Mouse (Mus musculus) urinary bladder, postnatal 25 days (tissue): Measurements from ENCODE around the gene Hyal3.
A peak's percentile ranks its signal among the peaks of the same experiment; 100 is the strongest.

Experiments
- DNase-seq: peaks from one replicate; pipeline ENCODE4 v3.0.0; 2022; ENCODE audit warnings: low spot score

Gene Hyal3

DNA sequence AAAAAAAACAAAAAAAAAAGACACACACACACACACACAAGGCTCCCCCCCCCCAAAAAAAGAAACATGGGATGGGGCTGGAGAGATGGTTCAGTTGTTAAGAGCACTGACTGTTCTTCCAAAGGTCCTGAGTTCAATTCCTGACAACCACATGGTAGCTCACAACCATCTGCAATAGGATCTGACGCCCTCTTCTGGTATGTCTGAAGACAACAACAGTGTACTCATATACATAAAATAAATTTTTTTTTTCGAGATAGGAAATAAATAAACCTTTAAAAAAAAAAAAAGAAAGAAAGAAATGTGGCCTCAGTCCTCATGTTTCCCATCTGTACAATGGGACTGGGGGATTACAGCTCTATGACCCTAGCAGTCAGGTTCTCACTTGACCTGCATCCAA, 36.8 kb downstream of the Hyal3 start:
- no peak for DNase-seq

- no peak for DNase-seq
Observed at GRCm38 (mm10) chr9:107618098-107618497, 37.5 kb downstream of the Hyal3 start.

GRCm38 (mm10) chr9:107618778-107619545, 38.3 kb downstream of the Hyal3 start:
- DNase-seq = no peak

- DNase-seq = no peak
Observed at GRCm38 (mm10) chr9:107619546-107619879, 38.9 kb downstream of the Hyal3 start.

GRCm38 (mm10) chr9:107620954-107621353, 40.3 kb downstream of the Hyal3 start:
- DNase-seq = no peak

DNA sequence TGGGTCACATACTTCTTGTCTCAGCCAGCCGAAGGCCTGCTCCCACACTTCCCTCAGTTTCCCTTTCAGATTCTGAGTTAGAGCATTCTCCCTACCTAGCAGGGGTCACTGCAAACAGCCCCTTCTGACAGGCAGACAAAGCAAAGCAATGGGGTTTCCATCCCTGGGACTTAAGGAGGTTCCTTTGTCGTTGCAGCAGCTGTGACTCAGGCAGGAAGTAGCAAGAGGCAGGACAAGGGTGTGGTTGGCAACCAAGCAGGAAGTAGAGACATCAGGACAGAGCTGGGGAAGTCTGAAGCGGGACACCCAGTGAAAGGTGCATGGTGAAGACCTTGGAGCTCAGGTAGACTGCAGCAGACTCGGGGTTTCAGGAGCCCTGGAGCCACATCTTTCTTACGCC, 43.9 kb downstream of the Hyal3 start:
- no peak for DNase-seq

DNA sequence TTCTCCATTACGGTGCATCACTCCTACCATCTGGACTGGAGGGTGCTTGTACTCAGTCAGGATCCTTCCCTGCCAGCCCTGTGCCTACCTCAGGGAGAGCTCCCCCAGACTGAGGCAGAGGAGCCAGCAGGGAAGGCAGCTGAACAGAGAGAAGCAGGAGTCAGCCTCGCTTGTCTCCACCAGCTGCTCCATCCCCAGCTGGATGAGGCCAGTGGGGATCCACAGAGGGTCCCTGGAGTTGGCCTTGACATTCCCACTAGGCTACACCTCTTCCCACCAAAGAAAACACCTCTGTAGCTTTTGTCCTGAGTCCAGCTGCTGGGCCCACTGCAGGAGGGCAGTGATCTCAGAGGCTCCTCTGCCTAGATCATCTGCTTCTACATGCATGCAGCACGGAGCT, 44.3 kb downstream of the Hyal3 start:
- no peak for DNase-seq

DNA sequence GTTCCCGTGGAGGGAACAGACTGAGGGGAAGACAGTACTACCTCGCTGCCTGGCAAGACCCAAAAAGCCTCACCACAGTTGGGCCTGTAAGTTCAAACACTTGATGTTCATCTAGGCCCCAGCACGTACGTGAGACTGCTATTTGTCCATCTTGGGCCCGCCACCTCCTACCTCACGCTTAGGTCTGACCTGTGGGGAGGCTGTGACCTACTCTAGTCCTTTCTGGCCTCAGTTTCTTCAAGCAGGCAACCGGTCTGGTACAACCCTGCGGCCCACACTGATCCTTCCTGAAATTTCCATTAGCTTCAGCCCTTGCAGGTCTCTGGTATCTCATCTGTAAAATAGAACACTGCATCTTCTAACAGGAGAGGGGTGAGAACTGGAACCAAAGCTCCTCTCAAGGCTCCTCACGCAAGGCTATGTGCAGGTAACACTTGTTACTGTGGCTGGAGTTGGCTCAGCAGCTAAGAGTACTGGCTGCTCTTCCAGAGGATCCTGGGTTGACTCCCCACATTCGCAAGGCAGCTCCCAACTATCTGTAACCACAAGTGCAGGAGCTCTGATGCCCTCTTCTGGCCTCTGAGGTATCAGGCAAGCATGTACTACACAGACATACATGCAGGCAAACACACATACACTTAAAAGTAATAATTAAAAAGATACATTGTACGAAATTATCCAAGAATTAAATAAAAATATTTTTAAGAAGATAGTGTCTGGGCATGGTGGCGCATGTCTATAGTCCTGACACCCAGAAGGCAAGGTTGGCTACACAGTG, 44.9 kb downstream of the Hyal3 start:
- DNase-seq = no peak

- DNase-seq = no peak
Observed at GRCm38 (mm10) chr9:107626158-107626843, 45.7 kb downstream of the Hyal3 start.

DNA sequence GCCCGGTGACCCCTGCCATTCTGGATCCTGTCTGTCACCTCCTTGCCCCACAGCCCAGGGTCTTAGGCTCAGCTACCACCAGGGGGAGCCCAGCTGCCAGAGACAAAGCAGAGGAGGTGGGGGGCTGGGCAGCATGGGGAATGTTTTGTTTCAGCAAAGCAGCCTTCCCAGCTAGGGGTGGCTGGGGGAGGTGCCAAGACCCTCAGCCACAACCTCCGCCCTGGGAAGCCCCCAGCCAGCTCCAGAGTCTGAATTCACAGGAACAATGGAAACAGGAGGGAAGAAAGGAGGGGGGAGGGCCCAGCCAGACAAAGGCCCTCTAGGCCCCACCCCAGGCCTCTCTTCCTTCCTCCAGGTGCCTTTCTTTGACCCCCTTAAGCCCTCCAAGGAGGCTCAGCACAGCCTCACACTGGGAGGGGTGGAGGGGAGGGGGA, 46.2 kb downstream of the Hyal3 start:
- DNase-seq = peak; percentile 81

GRCm38 (mm10) chr9:107627387-107628255, 47.0 kb downstream of the Hyal3 start:
- no peak for DNase-seq

- no peak for DNase-seq
Observed at GRCm38 (mm10) chr9:107628721-107629410, 48.2 kb downstream of the Hyal3 start.

DNA sequence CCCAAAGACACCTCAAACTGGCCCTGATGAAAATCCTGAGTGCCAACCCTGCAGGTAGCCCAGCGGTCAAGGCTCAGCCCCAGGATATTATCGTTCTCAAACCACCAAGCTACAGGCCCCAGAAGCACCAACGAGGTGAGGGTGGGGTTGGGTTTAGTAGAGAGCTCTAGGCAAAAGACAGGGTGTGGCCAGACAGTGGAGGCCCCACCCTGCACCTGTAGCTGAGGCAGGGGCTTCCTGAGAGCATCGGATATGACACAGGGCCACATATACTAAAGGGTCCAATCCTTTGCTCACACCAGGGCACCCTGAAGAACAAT, 48.8 kb downstream of the Hyal3 start:
- no peak for DNase-seq

DNA sequence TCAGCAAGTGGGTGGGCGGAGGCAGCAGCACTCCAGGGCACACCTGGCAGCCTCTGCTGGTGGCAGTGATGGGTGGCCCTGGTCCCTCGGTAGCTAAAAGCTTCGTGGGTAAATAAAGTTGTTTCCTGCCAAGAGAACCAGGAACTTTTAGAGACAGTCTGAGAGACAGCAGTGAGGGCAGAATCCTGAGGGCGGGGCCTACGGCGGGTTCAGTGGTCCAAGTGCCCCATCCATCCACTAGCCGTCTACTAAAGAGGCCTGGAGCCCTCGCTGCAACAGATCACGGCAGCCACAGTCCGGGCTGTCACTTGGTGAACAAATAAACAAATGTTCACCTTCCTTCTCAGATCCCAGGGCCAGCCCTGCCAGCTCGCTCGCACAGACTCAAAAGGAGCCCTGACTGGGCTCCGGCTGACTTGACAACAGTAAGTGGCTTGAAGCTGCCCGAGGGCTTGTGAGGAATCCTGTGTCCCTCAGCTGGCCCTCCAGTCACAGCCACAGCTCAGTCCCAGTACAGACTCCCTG, 49.3 kb downstream of the Hyal3 start:
- DNase-seq = no peak

GRCm38 (mm10) chr9:107630576-107630975, 50.0 kb downstream of the Hyal3 start:
- no peak for DNase-seq

DNA sequence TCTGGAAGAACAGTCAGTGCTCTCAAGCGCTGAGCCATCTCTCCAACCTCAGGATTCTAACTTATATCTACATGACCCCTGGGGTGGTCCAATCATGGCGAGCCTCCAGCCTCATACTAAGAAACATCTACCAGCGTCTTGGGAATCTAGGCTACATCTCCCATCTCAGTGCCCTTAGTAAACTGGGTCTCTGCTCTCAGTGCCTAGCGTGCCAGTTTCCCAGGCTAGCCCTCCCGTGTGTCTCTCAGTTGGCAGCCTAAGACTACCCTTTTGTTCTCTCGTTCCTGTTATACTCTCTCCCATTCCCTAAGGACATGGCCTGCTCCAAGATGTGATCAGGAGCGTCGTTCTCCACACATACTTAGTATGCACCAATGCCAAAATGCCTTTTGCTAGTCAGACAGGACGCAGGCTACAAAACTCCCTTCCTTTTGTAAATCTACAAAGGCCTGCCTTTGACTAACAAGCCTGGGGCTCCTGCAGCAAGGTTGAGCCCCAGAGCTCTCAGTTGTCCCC, 50.8 kb downstream of the Hyal3 start:
- DNase-seq = no peak

- DNase-seq = no peak
Observed at GRCm38 (mm10) chr9:107631861-107632260, 51.2 kb downstream of the Hyal3 start.

DNA sequence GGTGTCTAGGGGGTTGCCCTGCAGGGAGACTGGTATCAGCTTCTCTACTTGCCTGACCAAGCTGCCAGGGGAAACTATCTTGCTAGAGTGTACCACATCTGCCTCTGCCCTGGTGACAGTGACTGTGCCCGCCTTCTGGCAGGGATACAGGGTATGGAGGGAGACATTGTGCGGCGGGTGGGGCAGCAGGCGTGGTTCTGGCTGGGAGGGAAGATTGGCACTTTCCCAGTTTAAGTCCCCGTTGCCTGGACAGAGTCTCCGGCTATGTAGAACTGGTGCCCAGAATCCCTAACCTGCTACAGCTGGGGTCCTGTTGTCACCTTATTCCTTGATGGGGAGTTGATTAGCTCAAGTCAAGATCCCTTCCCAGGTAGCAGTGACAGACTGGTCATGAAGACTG, 51.9 kb downstream of the Hyal3 start:
- no peak for DNase-seq

DNA sequence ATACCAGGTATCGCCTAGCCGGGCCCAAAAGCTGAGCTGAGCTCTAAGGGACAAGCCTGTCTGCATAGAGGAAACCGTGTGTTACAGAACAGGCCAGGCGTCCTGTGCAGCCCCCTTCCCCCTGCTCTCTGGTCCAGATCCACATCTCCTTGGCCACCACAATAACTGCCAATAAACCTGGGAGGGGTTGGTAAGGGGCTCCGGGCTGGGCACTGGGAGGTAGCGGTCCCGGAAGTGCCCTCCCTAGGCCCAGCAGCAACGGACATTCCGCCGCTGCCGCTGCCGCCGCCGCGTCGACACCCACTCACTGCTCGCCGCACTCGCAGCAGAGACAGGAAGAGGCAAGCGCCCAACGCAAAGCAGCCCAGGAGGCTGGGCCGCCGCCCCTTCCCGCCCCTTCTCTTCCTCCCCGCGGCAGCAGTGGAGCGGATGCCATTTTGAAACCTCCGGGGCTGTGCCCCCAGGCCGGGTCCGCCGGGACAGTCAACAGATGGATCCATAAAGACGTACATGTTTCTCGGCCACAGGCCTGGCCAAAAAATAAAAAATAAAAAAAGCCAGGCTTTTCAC, 52.6 kb downstream of the Hyal3 start:
- DNase-seq = peak; percentile 73

- no peak for DNase-seq
Observed at GRCm38 (mm10) chr9:107633661-107634405, 53.2 kb downstream of the Hyal3 start.
